Mouse (Mus musculus) frontal cortex, postnatal 14 days (tissue): ENCODE measurements around the gene Gsg1l.

Source experiments
- DNase-seq, 2 experiments: peaks; one replicate each; pipeline ENCODE4 v3.0.0; 2022; ENCODE audit warnings: low spot score in 2 of 2

Gene Gsg1l

DNA sequence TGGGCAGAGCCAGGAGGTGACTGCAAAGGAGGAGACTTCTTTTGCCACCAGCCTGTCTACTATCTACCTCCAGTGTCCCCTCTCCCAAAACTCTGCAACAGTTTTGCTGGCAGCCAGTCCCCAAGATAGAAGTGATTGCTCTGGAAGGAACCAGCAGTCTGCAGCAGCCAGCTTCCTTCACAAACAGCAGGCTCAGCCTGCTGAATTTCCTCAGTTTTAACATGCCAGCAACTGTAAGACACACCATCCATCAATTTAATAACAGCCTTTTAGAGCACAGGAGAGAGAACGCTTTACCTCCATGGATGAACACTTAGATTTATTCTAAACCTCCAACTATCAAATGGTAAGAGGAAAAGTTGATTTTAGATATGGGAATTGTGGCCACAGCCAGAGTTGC is 218.2 kb downstream of the Gsg1l start:
- no peak for DNase-seq

DNA sequence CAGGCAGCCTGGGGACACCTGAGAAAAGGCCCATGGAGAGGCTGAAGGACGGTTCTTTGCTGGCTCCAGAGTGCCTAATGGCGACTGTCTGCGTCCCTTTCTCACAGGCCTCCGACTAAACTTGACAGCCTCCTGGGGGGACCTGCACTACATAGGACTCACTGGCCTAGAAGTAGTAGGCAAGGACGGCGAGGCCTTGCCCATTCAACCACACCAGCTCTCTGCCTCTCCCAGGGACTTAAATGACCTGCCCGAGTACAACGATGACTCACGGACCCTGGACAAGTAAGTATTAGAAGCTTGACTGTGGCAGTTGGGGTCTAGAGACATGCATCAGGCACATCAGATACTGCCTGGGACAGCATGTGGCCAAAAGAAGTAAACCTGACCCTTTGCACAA is 221.8 kb downstream of the Gsg1l start:
- no peak for DNase-seq

DNA sequence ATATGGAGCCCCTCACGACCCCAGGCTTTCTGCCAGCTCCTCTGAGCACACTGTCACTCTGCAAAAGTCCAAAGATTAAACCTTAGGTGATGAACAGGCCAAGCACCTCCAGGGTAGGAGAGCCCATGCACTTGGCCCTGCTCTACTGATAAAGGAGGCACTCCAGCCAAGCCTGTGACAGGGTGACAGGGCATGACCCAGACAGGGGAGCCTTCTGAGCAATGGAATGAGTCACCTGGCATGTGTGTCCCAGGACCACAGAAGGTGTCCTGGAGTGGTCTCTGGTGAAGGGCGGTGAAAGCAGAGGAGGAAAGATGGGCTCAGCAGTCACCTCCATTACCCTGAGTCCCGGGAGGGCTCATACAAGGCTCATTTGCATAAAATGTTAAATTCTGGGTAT is 222.6 kb downstream of the Gsg1l start:
- DNase-seq, result no peak

DNA sequence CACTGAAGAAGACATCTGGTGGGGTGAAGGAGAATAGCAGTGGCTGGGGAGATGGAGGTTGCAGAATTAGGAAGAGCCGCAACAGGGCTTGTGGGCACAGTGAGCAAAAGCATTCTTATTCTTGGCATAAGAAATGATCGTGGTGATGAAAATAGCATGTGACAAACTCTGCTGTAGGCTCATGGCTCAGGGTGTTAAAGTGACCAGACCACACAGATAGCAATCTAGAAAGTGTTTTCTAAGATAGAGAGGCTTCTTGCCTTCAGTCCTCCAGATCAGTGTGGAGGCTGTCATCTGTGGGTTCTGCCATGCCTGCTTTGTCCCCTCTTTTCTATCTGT is 234.7 kb downstream of the Gsg1l start:
- no peak for DNase-seq

DNA sequence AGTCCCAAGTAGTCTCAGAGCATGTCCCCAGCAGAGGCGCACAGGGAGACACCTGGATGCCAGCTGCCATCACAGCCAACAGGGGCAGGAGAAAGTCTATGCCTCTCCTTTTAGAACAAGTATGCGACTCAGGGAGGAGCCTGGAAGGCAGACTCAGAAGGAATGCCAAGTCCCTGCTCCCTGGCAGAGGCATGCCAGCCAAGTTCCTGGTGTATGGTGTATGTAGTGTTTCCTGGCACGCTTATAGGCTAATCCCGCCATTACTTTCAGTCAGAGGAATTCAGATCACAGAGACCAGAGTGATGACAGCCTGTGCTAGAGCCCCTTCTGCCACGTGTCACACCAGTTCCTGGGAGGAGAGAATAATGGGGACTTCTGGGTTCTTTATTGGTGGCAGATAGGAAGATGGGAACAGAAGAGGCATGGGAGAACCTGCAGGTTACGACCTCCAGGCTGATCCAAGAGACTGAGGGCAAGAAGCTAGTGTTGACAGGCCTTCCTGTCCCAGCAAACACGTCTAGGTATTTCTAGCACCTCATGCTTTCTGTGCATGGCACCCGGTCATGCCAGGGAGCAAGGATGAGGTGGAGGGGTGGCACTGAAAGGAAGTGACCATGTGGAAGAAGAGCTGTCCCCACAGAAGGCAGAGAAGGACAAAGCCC is 235.2 kb downstream of the Gsg1l start:
- no peak for DNase-seq

DNA sequence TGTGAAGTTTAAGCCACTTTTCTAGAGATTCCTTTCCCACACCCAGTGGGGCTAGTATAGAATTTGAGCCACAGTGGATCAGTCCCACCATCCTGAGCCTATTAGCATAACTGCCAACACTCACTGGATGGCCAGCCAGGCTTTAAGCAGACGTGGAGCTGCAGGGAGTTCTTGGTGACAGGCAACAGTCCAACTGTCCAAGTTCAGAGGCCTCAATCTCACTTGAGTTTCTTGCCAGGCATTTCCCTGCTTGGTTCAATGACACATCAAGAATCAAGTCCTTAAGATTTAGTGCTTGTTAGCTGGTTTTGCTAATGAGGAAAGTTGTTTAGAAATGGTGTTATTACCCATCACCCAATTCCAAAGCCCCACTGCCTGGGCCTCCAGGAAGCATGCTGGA is 236.6 kb downstream of the Gsg1l start:
- DNase-seq, result no peak

DNA sequence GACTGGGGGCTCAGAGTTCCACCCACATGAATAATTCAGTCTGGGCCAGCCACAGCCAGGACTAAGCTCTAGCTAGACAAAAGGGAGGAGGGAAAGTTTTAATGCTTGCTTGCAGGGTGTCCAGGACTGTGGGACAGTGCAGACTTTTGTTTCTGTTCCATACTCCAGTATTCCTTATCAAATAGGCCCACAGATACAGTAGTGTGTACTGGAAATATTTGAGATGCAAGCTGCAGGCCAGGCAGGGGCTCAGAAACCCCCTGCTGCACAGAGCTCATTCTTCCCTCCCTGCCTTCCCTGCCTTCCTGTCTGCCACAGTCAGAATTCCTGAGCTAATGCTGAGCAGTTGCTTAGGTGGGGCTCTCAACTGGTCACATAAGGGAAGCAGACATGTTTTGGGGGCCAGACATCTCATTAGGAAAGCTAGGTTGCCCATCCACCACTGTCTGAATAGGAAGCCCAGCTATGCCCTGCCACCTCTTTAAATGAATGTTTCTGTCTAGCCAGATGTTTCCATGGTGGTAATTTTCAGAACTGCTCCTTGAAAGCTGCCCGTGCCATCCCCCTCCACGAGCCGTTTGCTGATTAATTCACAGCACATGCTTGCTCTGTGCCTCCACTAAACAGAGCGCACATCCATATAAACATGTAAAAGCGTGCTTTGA is 244.0 kb downstream of the Gsg1l start:
- no peak for DNase-seq

DNA sequence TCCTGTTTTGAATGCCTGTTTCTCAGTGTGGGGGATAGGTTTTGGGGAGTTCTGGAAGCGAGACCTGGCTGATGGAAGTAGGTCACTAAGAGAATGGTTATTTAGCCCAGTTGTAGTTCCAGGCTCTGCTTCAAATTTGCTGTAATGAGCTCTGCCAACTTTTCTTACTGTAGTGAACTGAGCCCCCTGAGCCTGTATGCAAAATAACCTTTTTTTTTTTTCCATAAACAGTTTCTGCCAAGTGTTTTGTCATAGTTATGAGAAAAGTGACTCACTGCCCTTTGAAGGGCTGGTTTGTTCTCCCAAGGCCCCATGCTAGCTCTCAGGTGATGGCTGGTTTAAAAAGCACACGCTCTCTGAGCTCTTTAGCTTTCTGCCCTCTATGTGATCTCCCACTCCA is 248.7 kb downstream of the Gsg1l start:
- no peak for DNase-seq

DNA sequence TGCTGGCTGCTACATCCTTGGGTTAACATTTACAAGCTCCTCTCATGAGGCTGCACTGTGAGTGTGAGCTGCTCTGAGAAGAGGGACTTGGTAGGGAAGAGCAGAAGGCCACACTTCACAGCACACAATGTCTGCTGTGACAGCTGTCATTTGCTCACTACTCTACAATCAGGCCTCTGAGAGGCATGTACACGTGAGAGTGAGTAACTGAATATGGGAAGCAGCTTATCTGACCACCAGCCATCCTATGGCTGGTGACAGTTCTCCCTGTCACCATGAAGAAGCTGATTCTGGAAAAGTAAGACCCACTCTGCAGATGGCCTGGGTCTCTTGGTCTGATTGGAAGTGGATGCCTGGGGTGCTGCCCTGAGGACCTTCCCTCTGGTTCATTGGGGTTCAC is 249.4 kb downstream of the Gsg1l start:
- no peak for DNase-seq

DNA sequence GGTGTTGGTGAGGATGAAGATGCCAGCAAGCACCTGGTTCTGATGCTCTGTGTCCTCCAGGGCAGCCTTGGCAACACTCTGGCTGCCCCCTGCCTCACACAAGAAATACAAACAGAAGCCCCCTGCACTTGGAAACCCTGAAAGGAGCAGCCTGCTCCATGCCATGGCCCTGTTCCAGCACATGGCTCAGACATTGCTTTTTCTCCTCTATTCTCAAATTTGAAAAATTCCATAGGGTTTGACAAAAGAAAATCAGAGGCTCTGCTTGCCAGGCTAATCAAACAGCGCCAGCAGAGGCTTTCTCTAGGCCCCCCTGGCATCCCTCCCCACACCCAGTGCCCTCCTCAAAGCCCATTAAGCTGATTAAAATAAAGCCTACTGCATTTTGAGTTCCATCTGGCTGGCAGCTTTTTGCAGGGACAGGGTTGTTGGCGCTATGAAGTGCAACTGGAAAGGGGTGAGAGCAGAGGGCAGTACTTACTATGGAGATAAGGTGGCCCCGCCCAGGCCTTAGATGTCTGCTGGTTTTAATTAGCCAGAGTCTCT is 253.0 kb downstream of the Gsg1l start:
- DNase-seq, result no peak

DNA sequence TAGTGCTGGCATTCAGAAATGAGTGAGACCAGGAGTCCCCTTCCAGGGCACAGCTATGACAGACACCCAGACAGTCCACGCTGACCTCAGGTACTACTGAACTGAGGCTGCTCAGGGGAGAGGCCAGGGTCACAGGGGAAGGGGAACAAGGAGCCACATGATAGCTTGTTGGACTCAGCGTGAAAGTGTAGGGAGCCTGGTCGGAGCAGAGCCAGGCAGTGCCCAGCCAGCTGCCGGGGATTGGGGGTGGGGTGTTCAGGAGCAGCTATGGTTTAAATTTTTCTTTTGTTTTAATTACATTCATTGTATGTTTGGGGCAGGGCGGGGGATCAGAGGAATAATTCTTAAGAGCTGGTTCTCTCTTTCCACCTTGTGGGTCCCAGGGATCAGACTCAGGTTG is 253.7 kb downstream of the Gsg1l start:
- DNase-seq, result no peak
